9 mouse cellular contexts compared by ENCODE assay signal in genomic region chr1:171279721-171280120, GRCm38 (mm10). TPM values are rescaled to one million over a fixed set of nuclear protein-coding genes. Genes with fewer than 3 reads are reported as not detected.
DNase-seq lines count a peak whose midpoint lies in the region; ATAC-seq and TF ChIP-seq lines count a peak whose summit lies in the region.
"Had no signal": no experiment of that assay in that cellular context is flagged by ENCODE, and none has a peak within 500 bp of the region (broad histone marks: within the 10 kb centered on the region; RNA-seq: fewer than 3 reads in every experiment).

No protein-coding gene starts in this region.

- no peak for TF ChIP-seq POLR2A in thymus, adult 2 months (IDR thresholded peaks at IDR 0.05; ENCODE audit: control insufficient read depth, extremely low read depth, insufficient read depth, low read length, poor library complexity)

- DNase-seq in heart, postnatal 4 days: no peak
- no peak for DNase-seq in G1E (ENCODE audit: low spot score)
- no peak for DNase-seq in hindbrain, embryonic 10.5 days (ENCODE audit: low spot score)
- no peak for DNase-seq in embryo, embryonic 9.5 days (ENCODE audit: extremely low spot score)
- DNase-seq in thymus, adult 2 months: no peak
- no peak for DNase-seq in right cerebral cortex, postnatal 14 days

- TF ChIP-seq CTCF in G1E (IDR thresholded peaks at IDR 0.05; ENCODE audit: low read depth, low read length): no peak
- no peak for TF ChIP-seq CTCF in thymus, adult 2 months (IDR thresholded peaks at IDR 0.05; ENCODE audit: borderline replicate concordance, control insufficient read depth, extremely low read depth, insufficient read depth, low read length, poor library complexity)

- H3K4me3 ChIP-seq in heart, embryonic 12.5 days: peak overlapping the region; percentile 72
- H3K4me3 ChIP-seq in G1E (ENCODE audit: low read depth, low read length) (peak overlapping the region; percentile 76), macrophage (ENCODE audit: inconsistent target) (peak overlapping the region; percentile 69; the same call in 1 of the 2 replicates)
- peak overlapping the region; percentile 78 for H3K4me3 ChIP-seq in hindbrain, embryonic 10.5 days
- H3K4me3 ChIP-seq in thymus, adult 2 months (ENCODE audit: control insufficient read depth, insufficient read depth, low read length): no peak overlapping the region

- H3K9ac ChIP-seq in heart, embryonic 12.5 days: peak overlapping the region; percentile 84

- no peaks in the 10 kb centered on the region for H3K9me3 ChIP-seq in heart, embryonic 12.5 days (replicated peaks)
- no peaks in the 10 kb centered on the region for H3K9me3 ChIP-seq in G1E (replicated peaks)
- no peaks in the 10 kb centered on the region for H3K9me3 ChIP-seq in hindbrain, embryonic 10.5 days

- peaks cover 16% of the 10 kb centered on the region for H3K4me1 ChIP-seq in heart, embryonic 12.5 days (replicated peaks)
- H3K4me1 ChIP-seq in G1E (ENCODE audit: insufficient read depth, low read depth, low read length): peaks cover 75% of the 10 kb centered on the region
- H3K4me1 ChIP-seq in hindbrain, embryonic 10.5 days (replicated peaks): peaks cover 24% of the 10 kb centered on the region
- H3K4me1 ChIP-seq in thymus, adult 2 months (replicated peaks; ENCODE audit: control insufficient read depth, insufficient read depth, low read length): peaks cover 12% of the 10 kb centered on the region

- ATAC-seq in heart, embryonic 12.5 days (ENCODE audit: insufficient number of reproducible peaks, low FRiP score): no peak
- no peak for ATAC-seq in G1E (ENCODE audit: extremely low read depth, insufficient number of reproducible peaks, low FRiP score, poor library complexity, severe bottlenecking)

- peak overlapping the region; percentile 82 for H3K4me2 ChIP-seq in heart, embryonic 12.5 days

- peaks cover 65% of the 10 kb centered on the region for H3K36me3 ChIP-seq in heart, embryonic 12.5 days
- H3K36me3 ChIP-seq in G1E (replicated peaks) (peaks cover 79% of the 10 kb centered on the region), macrophage (ENCODE audit: inconsistent target) (peaks cover 37% of the 10 kb centered on the region)
- peaks cover 73% of the 10 kb centered on the region for H3K36me3 ChIP-seq in hindbrain, embryonic 10.5 days
- peaks cover 28% of the 10 kb centered on the region for H3K36me3 ChIP-seq in thymus, adult 2 months (ENCODE audit: control insufficient read depth, insufficient read depth, low read length)

- 56% methylated on average over 5 of the region's 5 CpGs for WGBS in heart, embryonic 12.5 days
- WGBS in hindbrain, embryonic 10.5 days: 63% methylated on average over 5 of the region's 5 CpGs
- 84% methylated on average over 5 of the region's 5 CpGs for WGBS in macrophage (ENCODE audit: missing documents)
- 93% methylated on average over 5 of the region's 5 CpGs for WGBS in thymus, adult 2 months

- no peak overlapping the region for H3K27ac ChIP-seq in heart, embryonic 12.5 days (ENCODE audit: poor library complexity, severe bottlenecking)
- no peak overlapping the region; the same call in 1 of the 2 replicates for H3K27ac ChIP-seq in hindbrain, embryonic 10.5 days
- no peak overlapping the region for H3K27ac ChIP-seq in macrophage
- no peak overlapping the region for H3K27ac ChIP-seq in thymus, adult 2 months (ENCODE audit: control insufficient read depth, insufficient read depth, low read length)
- H3K27ac ChIP-seq: layer of hippocampus, adult 2 months had no signal

- no peaks in the 10 kb centered on the region for H3K27me3 ChIP-seq in heart, embryonic 12.5 days (replicated peaks)
- no peaks in the 10 kb centered on the region for H3K27me3 ChIP-seq in G1E (ENCODE audit: insufficient read depth, low read length)
- H3K27me3 ChIP-seq in hindbrain, embryonic 10.5 days (ENCODE audit: insufficient read depth, poor library complexity, severe bottlenecking): no peaks in the 10 kb centered on the region
- H3K27me3 ChIP-seq in thymus, adult 2 months (ENCODE audit: control insufficient read depth, insufficient read depth, low read length): no peaks in the 10 kb centered on the region

- peaks cover 15% of the 10 kb centered on the region; the same call in 1 of the 2 replicates for H3K79me2 ChIP-seq in macrophage (ENCODE audit: inconsistent target)

RNA-seq across cellular contexts. Expression of gene Ppox, which starts 1.3 kb away (rescaled TPM):
- 51.7 and 55.4 TPM in 2 replicates for polyA plus RNA-seq in heart, embryonic 12.5 days (2016; fragmentation: Nextera tagmentation; extraction: Ambion mirVana)
- 10 to 100 TPM; 22.3 to 23.4 TPM for total RNA-seq in heart, postnatal 4 days (2021)
- 45.7 and 168 TPM in 2 replicates for total RNA-seq in G1E (2014; fragmentation: Nextera tagmentation)
- total RNA-seq in G1E (2017): 27.0 and 36.7 TPM in 2 replicates
- 38.5 and 53.0 TPM in 2 replicates for polyA plus RNA-seq in G1E (2012)
- 54.1 and 56.2 TPM in 2 replicates for polyA plus RNA-seq in hindbrain, embryonic 10.5 days (2016; fragmentation: Nextera tagmentation; extraction: Ambion mirVana)
- total RNA-seq in macrophage (2018; cell fraction: chromatin; rRNA removed): 100 to 1,000 TPM in 17 of 26 experiments, 10 to 100 TPM in 9; 57.3 to 161 (median 104) TPM
- 10 to 100 TPM in 12 of 26 experiments, 1 to 10 TPM in 14; 6.6 to 17.2 (median 9.9) TPM for total RNA-seq in macrophage (2018; cell fraction: cytosol; rRNA removed)
- 100 to 1,000 TPM in 8 of 26 experiments, 10 to 100 TPM in 18; 37.4 to 153 (median 74.8) TPM for total RNA-seq in macrophage (2018; cell fraction: nucleus; rRNA removed)
- polyA plus RNA-seq in macrophage (2018): 8.6 to 27.3 TPM (median 12.1 TPM) in 3 replicates
- polyA plus RNA-seq in thymus, adult 2 months (2012; rRNA removed): 71.5 and 78.5 TPM in 2 replicates

RNA-seq across cellular contexts. Expression of gene Usp21, which starts 8.1 kb away (rescaled TPM):
- polyA plus RNA-seq in heart, embryonic 12.5 days (2016; fragmentation: Nextera tagmentation; extraction: Ambion mirVana): 55.1 and 55.7 TPM in 2 replicates
- 10 to 100 TPM; 23.2 to 23.7 TPM for total RNA-seq in heart, postnatal 4 days (2021)
- total RNA-seq in G1E (2014; fragmentation: Nextera tagmentation) (40.1 and 64.5 TPM in 2 replicates), G1E (2017) (11.8 and 12.8 TPM in 2 replicates)
- polyA plus RNA-seq in G1E (2012) (44.1 and 53.3 TPM in 2 replicates), macrophage (2018) (17.1 to 34.6 TPM (median 21.1 TPM) in 3 replicates)
- polyA plus RNA-seq in hindbrain, embryonic 10.5 days (2016; fragmentation: Nextera tagmentation; extraction: Ambion mirVana): 95.6 and 111 TPM in 2 replicates
- 100 to 1,000 TPM in 11 of 26 experiments, 10 to 100 TPM in 15; 16.1 to 152 (median 79.6) TPM for total RNA-seq in macrophage (2018; cell fraction: chromatin; rRNA removed)
- total RNA-seq in macrophage (2018; cell fraction: cytosol; rRNA removed): 10 to 100 TPM in 25 of 26 experiments, 1 to 10 TPM in 1; 9.9 to 31.8 (median 21.5) TPM
- 100 to 1,000 TPM in 2 of 26 experiments, 10 to 100 TPM in 24; 15.2 to 101 (median 51.3) TPM for total RNA-seq in macrophage (2018; cell fraction: nucleus; rRNA removed)
- 77.0 and 79.1 TPM in 2 replicates for polyA plus RNA-seq in thymus, adult 2 months (2012; rRNA removed)

RNA-seq across cellular contexts. Expression of gene B4galt3, which starts 9.6 kb away (rescaled TPM):
- 49.5 and 56.1 TPM in 2 replicates for polyA plus RNA-seq in heart, embryonic 12.5 days (2016; fragmentation: Nextera tagmentation; extraction: Ambion mirVana)
- 10 to 100 TPM; 26.7 to 29.9 TPM for total RNA-seq in heart, postnatal 4 days (2021)
- total RNA-seq in G1E (2014; fragmentation: Nextera tagmentation) (27.3 and 30.8 TPM in 2 replicates), G1E (2017) (16.9 and 21.5 TPM in 2 replicates)
- polyA plus RNA-seq in G1E (2012) (44.8 and 50.0 TPM in 2 replicates), macrophage (2018) (10.2 to 16.8 TPM (median 14.2 TPM) in 3 replicates)
- polyA plus RNA-seq in hindbrain, embryonic 10.5 days (2016; fragmentation: Nextera tagmentation; extraction: Ambion mirVana): 70.3 and 80.9 TPM in 2 replicates
- 100 to 1,000 TPM in 1 of 26 experiments, 10 to 100 TPM in 22, 1 to 10 TPM in 3; 4.6 to 147 (median 33.7) TPM for total RNA-seq in macrophage (2018; cell fraction: chromatin; rRNA removed)
- 10 to 100 TPM in 24 of 26 experiments, 1 to 10 TPM in 2; 7.9 to 17.8 (median 13.5) TPM for total RNA-seq in macrophage (2018; cell fraction: cytosol; rRNA removed)
- total RNA-seq in macrophage (2018; cell fraction: nucleus; rRNA removed): 100 to 1,000 TPM in 2 of 26 experiments, 10 to 100 TPM in 24; 15.1 to 160 (median 31.6) TPM
- 97.0 and 98.9 TPM in 2 replicates for polyA plus RNA-seq in thymus, adult 2 months (2012; rRNA removed)

RNA-seq across cellular contexts. Expression of gene Ufc1, which starts 15.1 kb away (rescaled TPM):
- 84.1 and 86.2 TPM in 2 replicates for polyA plus RNA-seq in heart, embryonic 12.5 days (2016; fragmentation: Nextera tagmentation; extraction: Ambion mirVana)
- total RNA-seq in heart, postnatal 4 days (2021): 100 to 1,000 TPM; 102 to 108 TPM
- total RNA-seq in G1E (2014; fragmentation: Nextera tagmentation): 33.4 and 34.3 TPM in 2 replicates
- 96.2 and 111 TPM in 2 replicates for total RNA-seq in G1E (2017)
- 38.5 and 47.9 TPM in 2 replicates for polyA plus RNA-seq in G1E (2012)
- 105 and 111 TPM in 2 replicates for polyA plus RNA-seq in hindbrain, embryonic 10.5 days (2016; fragmentation: Nextera tagmentation; extraction: Ambion mirVana)
- total RNA-seq in macrophage (2018; cell fraction: chromatin; rRNA removed): 10 to 100 TPM in 20 of 26 experiments, 1 to 10 TPM in 6; 7.5 to 39.2 (median 18.0) TPM
- 100 to 1,000 TPM in 23 of 26 experiments, 10 to 100 TPM in 3; 95.8 to 148 (median 116) TPM for total RNA-seq in macrophage (2018; cell fraction: cytosol; rRNA removed)
- 10 to 100 TPM; 16.2 to 52.3 (median 29.4) TPM for total RNA-seq in macrophage (2018; cell fraction: nucleus; rRNA removed)
- 67.0 to 116 TPM (median 112 TPM) in 3 replicates for polyA plus RNA-seq in macrophage (2018)
- polyA plus RNA-seq in thymus, adult 2 months (2012; rRNA removed): 18.5 and 20.2 TPM in 2 replicates

RNA-seq across cellular contexts. Expression of gene Ndufs2, which starts 28.5 kb away (rescaled TPM):
- polyA plus RNA-seq in heart, embryonic 12.5 days (2016; fragmentation: Nextera tagmentation; extraction: Ambion mirVana): 443 and 471 TPM in 2 replicates
- total RNA-seq in heart, postnatal 4 days (2021): 100 to 1,000 TPM; 862 to 916 TPM
- total RNA-seq in G1E (2014; fragmentation: Nextera tagmentation): 209 and 219 TPM in 2 replicates
- 275 and 300 TPM in 2 replicates for total RNA-seq in G1E (2017)
- polyA plus RNA-seq in G1E (2012): 47.9 and 101 TPM in 2 replicates
- 250 and 275 TPM in 2 replicates for polyA plus RNA-seq in hindbrain, embryonic 10.5 days (2016; fragmentation: Nextera tagmentation; extraction: Ambion mirVana)
- 100 to 1,000 TPM in 5 of 26 experiments, 10 to 100 TPM in 21; 23.3 to 134 (median 69.0) TPM for total RNA-seq in macrophage (2018; cell fraction: chromatin; rRNA removed)
- total RNA-seq in macrophage (2018; cell fraction: cytosol; rRNA removed): 100 to 1,000 TPM in 24 of 26 experiments, 10 to 100 TPM in 2; 92.6 to 136 (median 113) TPM
- 100 to 1,000 TPM in 5 of 26 experiments, 10 to 100 TPM in 21; 40.2 to 135 (median 71.8) TPM for total RNA-seq in macrophage (2018; cell fraction: nucleus; rRNA removed)
- 84.3 to 125 TPM (median 122 TPM) in 3 replicates for polyA plus RNA-seq in macrophage (2018)
- 131 and 154 TPM in 2 replicates for polyA plus RNA-seq in thymus, adult 2 months (2012; rRNA removed)
